Mouse (Mus musculus): ENCODE measurements around the gene Rfx1. TPM values are rescaled to one million over a fixed set of nuclear protein-coding genes. Genes with fewer than 3 reads are reported as not detected.

Rfx1 gene
- polyA plus RNA-seq, 1 experiment from 2014 or later: 7.3 TPM

GRCm38 (mm10) chr8:84127202-84127901, 60.7 kb downstream of the Rfx1 start:
- Histone ChIP-seq H3K4me2 (replicated peaks) (no peak overlapping the region), H3K9me3 (no peaks in the 10 kb centered on the region), H3K27me3 (replicated peaks) (no peaks in the 10 kb centered on the region), H3K4me3 (replicated peaks) (no peak overlapping the region), H3K9ac (no peak overlapping the region), H3K36me3 (0 out of 2 replicates have a peak, but pooled peaks cover under 1% of the 10 kb centered on the region), H3K4me1 (replicated peaks) (0 out of 2 replicates have a peak, but pooled peaks cover 2% of the 10 kb centered on the region), H3K27ac (no peak overlapping the region)
- no peak for ATAC-seq
- 60% methylated on average over 17 of the region's 17 CpGs for whole genome bisulfite sequencing

- Histone ChIP-seq H3K4me2 (replicated peaks) (no peak overlapping the region), H3K4me1 (replicated peaks) (0 out of 2 replicates have a peak, but pooled peaks cover 2% of the 10 kb centered on the region), H3K27ac (no peak overlapping the region), H3K9ac (no peak overlapping the region), H3K9me3 (no peaks in the 10 kb centered on the region), H3K4me3 (replicated peaks) (no peak overlapping the region), H3K27me3 (replicated peaks) (no peaks in the 10 kb centered on the region), H3K36me3 (peaks cover 9% of the 10 kb centered on the region)
- ATAC-seq: no peak
- WGBS: 53% methylated on average over 8 of the region's 8 CpGs
These were observed 61.6 kb downstream of the Rfx1 start for GRCm38 (mm10) chr8:84128277-84128676.

- Histone ChIP-seq H3K4me2 (replicated peaks) (no peak overlapping the region), H3K9ac (no peak overlapping the region), H3K4me1 (replicated peaks) (0 out of 2 replicates have a peak, but pooled peaks cover 2% of the 10 kb centered on the region), H3K9me3 (no peaks in the 10 kb centered on the region), H3K27me3 (replicated peaks) (no peaks in the 10 kb centered on the region), H3K4me3 (replicated peaks) (no peak overlapping the region), H3K36me3 (peaks cover 33% of the 10 kb centered on the region), H3K27ac (no peak overlapping the region)
- 43% methylated on average over 30 of the region's 30 CpGs for WGBS
- ATAC-seq: no peak
These were observed 64.2 kb downstream of the Rfx1 start for GRCm38 (mm10) chr8:84130806-84131205.

GRCm38 (mm10) chr8:84132225-84132624, 65.6 kb downstream of the Rfx1 start:
- Histone ChIP-seq H3K27ac (no peak overlapping the region), H3K4me1 (replicated peaks) (no peaks in the 10 kb centered on the region), H3K36me3 (peaks cover 44% of the 10 kb centered on the region), H3K9ac (no peak overlapping the region), H3K9me3 (no peaks in the 10 kb centered on the region), H3K4me2 (replicated peaks) (no peak overlapping the region), H3K4me3 (replicated peaks) (no peak overlapping the region), H3K27me3 (replicated peaks) (no peaks in the 10 kb centered on the region)
- no peak for ATAC-seq
- 80% methylated on average over 8 of the region's 8 CpGs for WGBS

- no peak for ATAC-seq
- 88% methylated on average over 3 of the region's 3 CpGs for WGBS
These were observed 71.2 kb downstream of the Rfx1 start for GRCm38 (mm10) chr8:84137848-84138247.

GRCm38 (mm10) chr8:84140838-84141237, 74.2 kb downstream of the Rfx1 start:
- H3K4me2 ChIP-seq (replicated peaks): no peak overlapping the region
- no peak overlapping the region for H3K9ac ChIP-seq
- H3K4me1 ChIP-seq (replicated peaks): no peaks in the 10 kb centered on the region
- 91% methylated on average over 4 of the region's 4 CpGs for WGBS
- no peak for ATAC-seq
- no peaks in the 10 kb centered on the region for H3K27me3 ChIP-seq (replicated peaks)
- peaks cover 56% of the 10 kb centered on the region for H3K36me3 ChIP-seq
- no peak overlapping the region for H3K27ac ChIP-seq
- H3K9me3 ChIP-seq: no peaks in the 10 kb centered on the region
- H3K4me3 ChIP-seq (replicated peaks): no peak overlapping the region

More at GRCm38 (mm10) chr8:84137848-84138247, 71.2 kb downstream of the Rfx1 start:
- Histone ChIP-seq H3K27me3 (replicated peaks) (no peaks in the 10 kb centered on the region), H3K4me1 (replicated peaks) (no peaks in the 10 kb centered on the region), H3K36me3 (peaks cover 70% of the 10 kb centered on the region), H3K9ac (no peak overlapping the region), H3K4me3 (replicated peaks) (no peak overlapping the region), H3K27ac (no peak overlapping the region), H3K4me2 (replicated peaks) (no peak overlapping the region), H3K9me3 (no peaks in the 10 kb centered on the region)

GRCm38 (mm10) chr8:84144636-84145245, 78.1 kb downstream of the Rfx1 start:
- peaks cover 28% of the 10 kb centered on the region for H3K36me3 ChIP-seq
- no peak overlapping the region for H3K4me2 ChIP-seq (replicated peaks)
- H3K4me3 ChIP-seq (replicated peaks): no peak overlapping the region
- H3K4me1 ChIP-seq (replicated peaks): peaks cover 15% of the 10 kb centered on the region
- ATAC-seq: no peak
- no peak overlapping the region for H3K9ac ChIP-seq
- H3K9me3 ChIP-seq: no peaks in the 10 kb centered on the region
- 92% methylated on average over 8 of the region's 8 CpGs for WGBS
- H3K27ac ChIP-seq: no peak overlapping the region
- H3K27me3 ChIP-seq (replicated peaks): no peaks in the 10 kb centered on the region

MicroRNA genes within 50 kb of the gene (microRNA counts, 519-probe panel; counts per million panel counts)
- 2,359 counts per million, percentile 62 among the panel's probes with 10 or more counts for microRNA mmu-miR-709

Other genes starting within 250 kb of the Rfx1 start
- 11.0 and 13.4 TPM in 2 replicates for gene Adgrl1, start 166.7 kb upstream of the Rfx1 start, polyA plus RNA-seq (2015; fragmentation: Nextera tagmentation; extraction: Ambion mirVana)
- gene Gm10644, start 111.6 kb upstream of the Rfx1 start, polyA plus RNA-seq (2015; fragmentation: Nextera tagmentation; extraction: Ambion mirVana): 0.44 and 0.47 TPM in 2 replicates
- 57.8 and 60.9 TPM in 2 replicates for gene Asf1b, start 111.3 kb upstream of the Rfx1 start, polyA plus RNA-seq (2015; fragmentation: Nextera tagmentation; extraction: Ambion mirVana)
- 115 and 121 TPM in 2 replicates for gene Prkaca, start 93.8 kb upstream of the Rfx1 start, polyA plus RNA-seq (2015; fragmentation: Nextera tagmentation; extraction: Ambion mirVana)
- gene Samd1, start 69.2 kb upstream of the Rfx1 start, polyA plus RNA-seq (2015; fragmentation: Nextera tagmentation; extraction: Ambion mirVana): 8.4 and 8.7 TPM in 2 replicates
- gene 1700067K01Rik, start 65.3 kb upstream of the Rfx1 start, polyA plus RNA-seq (2015; fragmentation: Nextera tagmentation; extraction: Ambion mirVana): 0.86 and 0.87 TPM in 2 replicates
- gene 2210011C24Rik, start 54.7 kb upstream of the Rfx1 start, polyA plus RNA-seq (2015; fragmentation: Nextera tagmentation; extraction: Ambion mirVana): 1.5 and 1.6 TPM in 2 replicates
- gene Palm3, start 45.4 kb upstream of the Rfx1 start, polyA plus RNA-seq (2015; fragmentation: Nextera tagmentation; extraction: Ambion mirVana): 8.9 and 9.4 TPM in 2 replicates
- 1.3 and 1.5 TPM in 2 replicates for gene Il27ra, start 24.2 kb upstream of the Rfx1 start, polyA plus RNA-seq (2015; fragmentation: Nextera tagmentation; extraction: Ambion mirVana)
- 0.28 and 0.31 TPM in 2 replicates for gene Rln3, start 21.8 kb upstream of the Rfx1 start, polyA plus RNA-seq (2015; fragmentation: Nextera tagmentation; extraction: Ambion mirVana)
- 0.92 and 1.3 TPM in 2 replicates for gene Gm10643, start 1.7 kb upstream of the Rfx1 start, polyA plus RNA-seq (2015; fragmentation: Nextera tagmentation; extraction: Ambion mirVana)
- gene Dcaf15, start 37.9 kb downstream of the Rfx1 start, polyA plus RNA-seq (2015; fragmentation: Nextera tagmentation; extraction: Ambion mirVana): 8.4 and 9.9 TPM in 2 replicates
- gene Podnl1, start 59.2 kb downstream of the Rfx1 start, polyA plus RNA-seq (2015; fragmentation: Nextera tagmentation; extraction: Ambion mirVana): 0.33 and 0.62 TPM in 2 replicates
- 20.7 and 21.7 TPM in 2 replicates for gene Cc2d1a, start 81.1 kb downstream of the Rfx1 start, polyA plus RNA-seq (2015; fragmentation: Nextera tagmentation; extraction: Ambion mirVana)
- 0.65 and 0.93 TPM in 2 replicates for gene 4930432K21Rik, start 81.2 kb downstream of the Rfx1 start, polyA plus RNA-seq (2015; fragmentation: Nextera tagmentation; extraction: Ambion mirVana)
- 2.5 and 2.9 TPM in 2 replicates for gene Nanos3, start 118.4 kb downstream of the Rfx1 start, polyA plus RNA-seq (2015; fragmentation: Nextera tagmentation; extraction: Ambion mirVana)
- gene Zswim4, start 170.2 kb downstream of the Rfx1 start, polyA plus RNA-seq (2015; fragmentation: Nextera tagmentation; extraction: Ambion mirVana): 9.0 TPM in 2 replicates
- gene D8Ertd738e, start 182.9 kb downstream of the Rfx1 start, polyA plus RNA-seq (2015; fragmentation: Nextera tagmentation; extraction: Ambion mirVana): 292 and 312 TPM in 2 replicates
- 72.4 and 77.5 TPM in 2 replicates for gene Mri1, start 190.5 kb downstream of the Rfx1 start, polyA plus RNA-seq (2015; fragmentation: Nextera tagmentation; extraction: Ambion mirVana)
- gene Ccdc130, start 203.5 kb downstream of the Rfx1 start, polyA plus RNA-seq (2015; fragmentation: Nextera tagmentation; extraction: Ambion mirVana): 14.3 and 16.8 TPM in 2 replicates